Comparison of ENCODE assay signal across 8 mouse cellular contexts in the genomic region with DNA sequence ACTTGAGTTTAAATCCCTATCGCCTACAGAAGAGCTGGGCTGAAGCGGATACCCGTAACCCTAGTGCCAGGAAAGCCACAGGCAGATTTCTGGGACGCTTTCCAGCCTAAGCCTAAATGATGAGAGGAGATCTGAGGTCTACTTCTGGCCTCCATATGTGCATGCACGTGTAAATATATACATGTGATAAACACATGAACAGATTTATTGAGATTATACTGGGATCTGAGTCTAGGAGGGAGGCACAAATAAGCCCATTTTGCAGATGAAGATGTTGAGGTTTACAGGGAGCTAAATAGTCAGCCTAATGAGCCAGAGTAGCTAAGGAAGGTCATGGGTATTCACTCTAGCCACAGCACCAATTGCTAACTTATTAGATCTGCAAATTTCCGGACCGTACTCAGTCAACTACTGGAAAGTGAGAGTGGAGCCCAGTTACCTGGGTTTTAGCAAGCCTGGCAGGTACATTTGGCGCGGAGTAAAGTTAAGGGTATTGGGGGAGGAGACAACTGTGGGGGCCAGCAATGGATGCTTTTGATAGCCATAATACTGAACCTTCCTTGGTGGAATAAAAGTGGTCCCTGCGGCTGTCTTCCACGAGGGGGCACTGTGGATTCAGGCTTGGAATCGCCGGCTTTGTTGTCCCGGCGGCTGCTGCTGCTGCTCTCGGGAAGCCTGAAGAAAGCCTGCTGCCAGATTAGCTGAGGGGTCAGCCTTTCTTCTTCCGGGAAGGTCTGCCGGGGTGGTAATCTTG. TPM values are rescaled to one million over a fixed set of nuclear protein-coding genes. Genes with fewer than 3 reads are reported as not detected.
DNase-seq lines count a peak whose midpoint lies in the region; ATAC-seq and TF ChIP-seq lines count a peak whose summit lies in the region.

No protein-coding gene starts in this region.

- peak; percentile 40; the same call in 1 of the 2 replicates for ATAC-seq in heart, embryonic 12.5 days (ENCODE audit: insufficient number of reproducible peaks, low FRiP score)
- peak; percentile 76 for ATAC-seq in kidney, embryonic 15.5 days (replicated peaks; ENCODE audit: low FRiP score)
- peak; percentile 71 for ATAC-seq in limb, embryonic 14.5 days (ENCODE audit: low FRiP score, low read depth)
- peak; percentile 68 for ATAC-seq in midbrain, postnatal 0 days (ENCODE audit: low FRiP score)

- 18% methylated on average over 18 of the region's 18 CpGs for WGBS in heart, embryonic 12.5 days
- WGBS in kidney, embryonic 15.5 days: 20% methylated on average over 18 of the region's 18 CpGs
- 12% methylated on average over 18 of the region's 18 CpGs for WGBS in limb, embryonic 14.5 days
- WGBS in midbrain, postnatal 0 days: 16% methylated on average over 18 of the region's 18 CpGs

- peak; percentile 96 for TF ChIP-seq CTCF in midbrain, postnatal 0 days (IDR thresholded peaks at IDR 0.05)

- TF ChIP-seq POLR2A in limb, embryonic 14.5 days (IDR thresholded peaks at IDR 0.05; ENCODE audit: borderline replicate concordance, extremely low read depth, insufficient read depth, insufficient read length): no peak

- peaks cover 43% of the 10 kb centered on the region for H3K36me3 ChIP-seq in heart, embryonic 12.5 days
- peaks cover 48% of the 10 kb centered on the region for H3K36me3 ChIP-seq in kidney, embryonic 15.5 days
- peaks cover 42% of the 10 kb centered on the region for H3K36me3 ChIP-seq in limb, embryonic 14.5 days (ENCODE audit: control insufficient read depth, insufficient read depth, low read length)
- H3K36me3 ChIP-seq in midbrain, postnatal 0 days (ENCODE audit: insufficient read depth, low read length): peaks cover 28% of the 10 kb centered on the region

- H3K9ac ChIP-seq in heart, embryonic 12.5 days: peak overlapping the region; percentile 43
- peak overlapping the region; percentile 38; the same call in 1 of the 2 replicates for H3K9ac ChIP-seq in kidney, embryonic 15.5 days
- peak overlapping the region; percentile 46; the same call in 1 of the 2 replicates for H3K9ac ChIP-seq in limb, embryonic 14.5 days (ENCODE audit: low read depth, low read length, severe bottlenecking)
- no peak overlapping the region; the same call in 1 of the 2 replicates for H3K9ac ChIP-seq in midbrain, postnatal 0 days (replicated peaks; ENCODE audit: low read length, poor library complexity, severe bottlenecking)

- H3K9me3 ChIP-seq in heart, embryonic 12.5 days (replicated peaks): no peaks in the 10 kb centered on the region
- no peaks in the 10 kb centered on the region for H3K9me3 ChIP-seq in kidney, embryonic 15.5 days (replicated peaks)
- no peaks in the 10 kb centered on the region for H3K9me3 ChIP-seq in limb, embryonic 14.5 days (ENCODE audit: control insufficient read depth, low read length)
- no peaks in the 10 kb centered on the region for H3K9me3 ChIP-seq in midbrain, postnatal 0 days (ENCODE audit: low read length)

- H3K4me2 ChIP-seq in heart, embryonic 12.5 days: peak overlapping the region; percentile 54
- peak overlapping the region; percentile 45 for H3K4me2 ChIP-seq in kidney, embryonic 15.5 days
- H3K4me2 ChIP-seq in limb, embryonic 14.5 days (replicated peaks; ENCODE audit: low read depth, low read length, severe bottlenecking): peak overlapping the region; percentile 37; the same call in 1 of the 2 replicates
- H3K4me2 ChIP-seq in midbrain, postnatal 0 days (ENCODE audit: low read depth, low read length, poor library complexity, severe bottlenecking): 0 out of 2 replicates have a peak overlapping the region, but pooled peaks have one; percentile 24

- peaks cover 7% of the 10 kb centered on the region for H3K4me1 ChIP-seq in heart, embryonic 12.5 days (replicated peaks)
- peaks cover 9% of the 10 kb centered on the region for H3K4me1 ChIP-seq in kidney, embryonic 15.5 days
- H3K4me1 ChIP-seq in limb, embryonic 14.5 days (ENCODE audit: control insufficient read depth, insufficient read depth, low read length): peaks cover 7% of the 10 kb centered on the region
- H3K4me1 ChIP-seq in midbrain, postnatal 0 days (ENCODE audit: insufficient read depth, low read length): no peaks in the 10 kb centered on the region

- no peaks in the 10 kb centered on the region for H3K27me3 ChIP-seq in heart, embryonic 12.5 days (replicated peaks)
- no peaks in the 10 kb centered on the region for H3K27me3 ChIP-seq in kidney, embryonic 15.5 days
- H3K27me3 ChIP-seq in limb, embryonic 14.5 days (ENCODE audit: control insufficient read depth, insufficient read depth, low read length): no peaks in the 10 kb centered on the region
- H3K27me3 ChIP-seq in midbrain, postnatal 0 days (ENCODE audit: insufficient read depth, low read length): no peaks in the 10 kb centered on the region

- H3K4me3 ChIP-seq in heart, embryonic 12.5 days: no peak overlapping the region
- H3K4me3 ChIP-seq in kidney, embryonic 15.5 days (replicated peaks): peak overlapping the region; percentile 15; the same call in 1 of the 2 replicates
- H3K4me3 ChIP-seq in limb, embryonic 14.5 days (replicated peaks; ENCODE audit: low read length): no peak overlapping the region
- H3K4me3 ChIP-seq in midbrain, postnatal 0 days (ENCODE audit: low read depth, low read length): no peak overlapping the region

- DNase-seq in B cell, adult 2 months: peak; percentile 69
- peak; percentile 92 for DNase-seq in brain, adult 2 months (ENCODE audit: low read depth, low spot score)
- DNase-seq in fat pad, adult 2 months (ENCODE audit: extremely low read depth, low read depth, low spot score): peak; percentile 61
- peak; percentile 86 for DNase-seq in limb, embryonic 14.5 days (ENCODE audit: low spot score)
- peak; percentile 94 for DNase-seq in midbrain, postnatal 0 days (ENCODE audit: low spot score)
- DNase-seq in spleen, postnatal 36 days (ENCODE audit: low spot score in 2 of 2): peak; percentile 17 to 23

- H3K27ac ChIP-seq in heart, embryonic 12.5 days (ENCODE audit: poor library complexity, severe bottlenecking): no peak overlapping the region
- peak overlapping the region; percentile 82 for H3K27ac ChIP-seq in kidney, embryonic 15.5 days
- H3K27ac ChIP-seq in limb, embryonic 14.5 days (replicated peaks; ENCODE audit: low read depth, low read length): peak overlapping the region; percentile 30; the same call in 1 of the 2 replicates
- H3K27ac ChIP-seq in midbrain, postnatal 0 days (ENCODE audit: low read depth, low read length): peak overlapping the region; percentile 82

RNA-seq across cellular contexts. Expression of gene Rps24, which starts 13.3 kb away (rescaled TPM):
- 836 and 843 TPM in 2 replicates for polyA plus RNA-seq in heart, embryonic 12.5 days (2016; fragmentation: Nextera tagmentation; extraction: Ambion mirVana)
- polyA plus RNA-seq in kidney, embryonic 15.5 days (2015; fragmentation: Nextera tagmentation; extraction: Ambion mirVana): 959 and 1,016 TPM in 2 replicates
- 2,427 and 4,774 TPM in 2 replicates for polyA plus RNA-seq in limb, embryonic 14.5 days (2012; rRNA removed)
- polyA plus RNA-seq in limb, embryonic 14.5 days (2014; fragmentation: Nextera tagmentation; extraction: Ambion mirVana): 1,281 and 1,338 TPM in 2 replicates
- total RNA-seq in midbrain, postnatal 0 days (2014; rRNA removed): 1,066 and 1,223 TPM in 2 replicates
- polyA plus RNA-seq in midbrain, postnatal 0 days (2015; fragmentation: Nextera tagmentation; extraction: Ambion mirVana): 799 and 839 TPM in 2 replicates

RNA-seq across cellular contexts. Expression of gene Polr3a, which starts 13.4 kb away (rescaled TPM):
- polyA plus RNA-seq in heart, embryonic 12.5 days (2016; fragmentation: Nextera tagmentation; extraction: Ambion mirVana): 12.8 and 15.3 TPM in 2 replicates
- polyA plus RNA-seq in kidney, embryonic 15.5 days (2015; fragmentation: Nextera tagmentation; extraction: Ambion mirVana): 19.0 and 20.4 TPM in 2 replicates
- polyA plus RNA-seq in limb, embryonic 14.5 days (2012; rRNA removed): 13.5 and 14.7 TPM in 2 replicates
- 16.2 and 16.9 TPM in 2 replicates for polyA plus RNA-seq in limb, embryonic 14.5 days (2014; fragmentation: Nextera tagmentation; extraction: Ambion mirVana)
- 22.0 and 24.3 TPM in 2 replicates for total RNA-seq in midbrain, postnatal 0 days (2014; rRNA removed)
- 12.5 and 14.6 TPM in 2 replicates for polyA plus RNA-seq in midbrain, postnatal 0 days (2015; fragmentation: Nextera tagmentation; extraction: Ambion mirVana)

Comparison
In these comparisons a context has a peak if more than half of its experiments do, and no peak if none do; other contexts are left out.
1. DNase-seq: peak in every context shown above with its lines; median percentile 94 in midbrain, postnatal 0 days; 92 in brain, adult 2 months; 86 in limb, embryonic 14.5 days; 69 in B cell, adult 2 months; 61 in fat pad, adult 2 months; 20 in spleen, postnatal 36 days.